8 mouse cellular contexts compared by ENCODE assay signal in genomic region chr7:38085573-38086211, GRCm38 (mm10). TPM values are rescaled to one million over a fixed set of nuclear protein-coding genes. Genes with fewer than 3 reads are reported as not detected.
DNase-seq lines count a peak whose midpoint lies in the region; ATAC-seq and TF ChIP-seq lines count a peak whose summit lies in the region.

No protein-coding gene starts in this region.

- H3K36me3 ChIP-seq in intestine, embryonic 14.5 days (ENCODE audit: control insufficient read depth, insufficient read depth, low read length), result no peaks in the 10 kb centered on the region
- no peaks in the 10 kb centered on the region for H3K36me3 ChIP-seq in liver, embryonic 14.5 days (replicated peaks; ENCODE audit: control insufficient read depth, insufficient read depth, low read depth)
- no peaks in the 10 kb centered on the region for H3K36me3 ChIP-seq in testis, adult 2 months (ENCODE audit: control insufficient read depth, insufficient read depth, low read length)

- H3K9me3 ChIP-seq in intestine, embryonic 14.5 days (ENCODE audit: control insufficient read depth, low read length), result no peaks in the 10 kb centered on the region
- no peaks in the 10 kb centered on the region for H3K9me3 ChIP-seq in liver, embryonic 14.5 days (ENCODE audit: control insufficient read depth, low read length)

- 1% methylated on average over 34 of the region's 35 CpGs for WGBS in intestine, embryonic 14.5 days
- 1% methylated on average over 35 of the region's 35 CpGs for WGBS in liver, embryonic 14.5 days (ENCODE audit: insufficient replicate concordance)

- peak overlapping the region; percentile 86 for H3K4me2 ChIP-seq in intestine, embryonic 14.5 days (ENCODE audit: low read length)
- H3K4me2 ChIP-seq in liver, embryonic 14.5 days (ENCODE audit: low read depth), result peak overlapping the region; percentile 99

- peak overlapping the region; percentile 35; the same call in 1 of the 2 replicates for H3K9ac ChIP-seq in intestine, embryonic 14.5 days (ENCODE audit: low read length)
- H3K9ac ChIP-seq in liver, embryonic 14.5 days (replicated peaks), result peak overlapping the region; percentile 58

- peak overlapping the region; percentile 45 for H3K4me3 ChIP-seq in intestine, embryonic 14.5 days (ENCODE audit: low read depth, low read length)
- H3K4me3 ChIP-seq in liver, embryonic 14.5 days (ENCODE audit: insufficient read depth in 1 of 2, low read depth in 2 of 2, low read length in 2 of 2), result peak overlapping the region; percentile 51 to 55
- H3K4me3 ChIP-seq in testis, adult 2 months (ENCODE audit: control insufficient read depth, low read depth, low read length), result peak overlapping the region; percentile 88

- no peak for TF ChIP-seq POLR2A in testis, adult 2 months (IDR thresholded peaks at IDR 0.05; ENCODE audit: control insufficient read depth, low read depth, low read length)

- peak; percentile 24 for DNase-seq in layer of hippocampus, adult 9-11 months
- no peak for DNase-seq in layer of hippocampus, adult 18-20 months (ENCODE audit: low spot score in 2 of 2)
- DNase-seq in gastrocnemius, postnatal 25 days, result peak; percentile 72
- DNase-seq in intestine, embryonic 14.5 days (ENCODE audit: low spot score), result peak; percentile 86
- DNase-seq in liver, embryonic 14.5 days (ENCODE audit: low read depth in 3 of 3, low spot score in 3 of 3), result peak in 1 of 3 experiments; percentile 40
- DNase-seq in naive thymus-derived CD4-positive, alpha-beta T cell, adult 2 months (ENCODE audit: low read depth), result peak; percentile 76

- H3K27ac ChIP-seq in intestine, embryonic 14.5 days (ENCODE audit: low read depth), result peak overlapping the region; percentile 38; the same call in 1 of the 2 replicates
- no peak overlapping the region for H3K27ac ChIP-seq in liver, embryonic 14.5 days
- H3K27ac ChIP-seq in testis, adult 2 months (ENCODE audit: control insufficient read depth, insufficient read depth, low read depth, low read length), result peak overlapping the region; percentile 62

- peaks cover 6% of the 10 kb centered on the region for H3K4me1 ChIP-seq in intestine, embryonic 14.5 days (replicated peaks; ENCODE audit: control insufficient read depth, insufficient read depth, low read length)
- peaks cover 6 to 15% of the 10 kb centered on the region in 2 experiments for H3K4me1 ChIP-seq in liver, embryonic 14.5 days (replicated peaks; ENCODE audit: control insufficient read depth in 2 of 2, insufficient read depth in 2 of 2, low read length in 1 of 2)
- H3K4me1 ChIP-seq in testis, adult 2 months (ENCODE audit: control insufficient read depth, insufficient read depth, low read length), result peaks cover 26% of the 10 kb centered on the region

- TF ChIP-seq CTCF in liver, embryonic 14.5 days (IDR thresholded peaks at IDR 0.05; ENCODE audit: low read depth), result peak; percentile 62
- no peak; the same call in 1 of the 2 replicates for TF ChIP-seq CTCF in testis, adult 2 months (IDR thresholded peaks at IDR 0.05; ENCODE audit: control insufficient read depth, insufficient read depth, insufficient replicate concordance, low read depth, low read length)

- no peak for TF ChIP-seq EP300 in liver, embryonic 14.5 days (IDR thresholded peaks at IDR 0.05; ENCODE audit: low read depth)

- no peaks in the 10 kb centered on the region for H3K27me3 ChIP-seq in intestine, embryonic 14.5 days (replicated peaks; ENCODE audit: control insufficient read depth, insufficient read depth, low read length)
- no peaks in the 10 kb centered on the region for H3K27me3 ChIP-seq in liver, embryonic 14.5 days (ENCODE audit: control insufficient read depth, insufficient read depth, low read length)
- H3K27me3 ChIP-seq in testis, adult 2 months (ENCODE audit: control insufficient read depth, insufficient read depth, low read length), result no peaks in the 10 kb centered on the region

- ATAC-seq in common myeloid progenitor, adult 5-6 weeks (replicated peaks; ENCODE audit: low read depth, poor library complexity, severe bottlenecking), result peak; percentile 34
- peak; percentile 70 for ATAC-seq in intestine, embryonic 14.5 days (replicated peaks; ENCODE audit: low FRiP score, low TSS enrichment, low read depth)
- peak; percentile 14 for ATAC-seq in liver, embryonic 14.5 days (ENCODE audit: insufficient read depth)

RNA-seq across cellular contexts. Expression of gene Ccne1, which starts 21.6 kb away (rescaled TPM):
- total RNA-seq in layer of hippocampus, adult 18-20 months (2021), result 10 to 100 TPM; 14.7 to 15.7 TPM
- 36.2 and 40.1 TPM in 2 replicates for total RNA-seq in common myeloid progenitor, adult 5-6 weeks (2017)
- total RNA-seq in gastrocnemius, postnatal 25 days (2021), result 1 to 10 TPM in 1 of 2 experiments, under 1 TPM in 1; 0.33 to 1.3 TPM
- 72.6 and 74.7 TPM in 2 replicates for polyA plus RNA-seq in intestine, embryonic 14.5 days (2014; fragmentation: Nextera tagmentation; extraction: Ambion mirVana)
- polyA plus RNA-seq in liver, embryonic 14.5 days (2012; rRNA removed), result 51.2 and 71.1 TPM in 2 replicates
- 87.8 and 94.9 TPM in 2 replicates for polyA plus RNA-seq in liver, embryonic 14.5 days (2014; fragmentation: Nextera tagmentation; extraction: Ambion mirVana)
- polyA plus RNA-seq in testis, adult 2 months (2012; rRNA removed), result 5.7 and 5.9 TPM in 2 replicates

Comparison
In these comparisons a context has a peak if more than half of its experiments do, and no peak if none do; other contexts are left out.
1. DNase-seq: peak in layer of hippocampus, adult 9-11 months (single experiment), gastrocnemius, postnatal 25 days (single experiment), intestine, embryonic 14.5 days (single experiment) and naive thymus-derived CD4-positive, alpha-beta T cell, adult 2 months (single experiment); none in layer of hippocampus, adult 18-20 months (0 of 2).
2. ATAC-seq: peak in every context shown above with its lines; median percentile 70 in intestine, embryonic 14.5 days; 34 in common myeloid progenitor, adult 5-6 weeks; 14 in liver, embryonic 14.5 days.
3. RNA of gene Ccne1, which starts 21.6 kb away (total RNA-seq): 36.2 to 40.1 TPM in common myeloid progenitor, adult 5-6 weeks and 14.7 to 15.7 TPM in layer of hippocampus, adult 18-20 months; 0.33 to 1.3 TPM in gastrocnemius, postnatal 25 days; every median in the first group is over 4 times any median in the second.
4. Peak in every context shown above with its lines, with median percentiles within 50 percentile points of each other: H3K4me3 ChIP-seq.